Mouse (Mus musculus) frontal cortex, adult (tissue): Measurements from ENCODE around the gene Akap9.
"Not testable (repeated sequence)": the region's sequence is repeated elsewhere in the genome, so short reads cannot be mapped to it uniquely, and the experiment has no call there.

ENCODE experiments used
- ATAC-seq: cut with Nextera tagmentation; 2 replicates; pipeline ENCODE4 v1.9.2; 2017; ENCODE audit warnings: mild to moderate bottlenecking, moderate library complexity, mixed read lengths; ENCODE audit not compliant: low TSS enrichment

Akap9 gene

GRCm38 (mm10) chr5:3969114-3969513 is 41.3 kb downstream of the Akap9 start:
- ATAC-seq = no peak

GRCm38 (mm10) chr5:3970936-3971335 is 43.1 kb downstream of the Akap9 start:
- no peak for ATAC-seq

GRCm38 (mm10) chr5:3973764-3974163 is 45.9 kb downstream of the Akap9 start:
- ATAC-seq = no peak

GRCm38 (mm10) chr5:3974896-3975295 is 47.0 kb downstream of the Akap9 start:
- no peak for ATAC-seq

GRCm38 (mm10) chr5:3976111-3976510 is 48.3 kb downstream of the Akap9 start:
- no peak for ATAC-seq

- no peak for ATAC-seq
These were observed 50.0 kb downstream of the Akap9 start for GRCm38 (mm10) chr5:3977904-3978303.

- ATAC-seq = no peak
These were observed 61.8 kb downstream of the Akap9 start for GRCm38 (mm10) chr5:3989608-3990007.

- no peak for ATAC-seq
These were observed 62.6 kb downstream of the Akap9 start for GRCm38 (mm10) chr5:3990499-3990898.

- ATAC-seq = peak; percentile 64; the same call in 1 of the 2 replicates
These were observed 76.9 kb downstream of the Akap9 start for GRCm38 (mm10) chr5:4004531-4005469.

GRCm38 (mm10) chr5:4006606-4007005 is 78.8 kb downstream of the Akap9 start:
- ATAC-seq = no peak

- no peak for ATAC-seq
These were observed 80.4 kb downstream of the Akap9 start for GRCm38 (mm10) chr5:4008266-4008665.

- ATAC-seq = no peak
These were observed 81.7 kb downstream of the Akap9 start for GRCm38 (mm10) chr5:4009540-4009939.

- not testable (repeated sequence) for ATAC-seq
These were observed 89.8 kb downstream of the Akap9 start for GRCm38 (mm10) chr5:4017646-4018045.

- no peak for ATAC-seq
These were observed 91.5 kb downstream of the Akap9 start for GRCm38 (mm10) chr5:4019377-4019776.

- ATAC-seq = no peak
These were observed 92.2 kb downstream of the Akap9 start for GRCm38 (mm10) chr5:4020018-4020417.

GRCm38 (mm10) chr5:4023186-4023585 is 95.3 kb downstream of the Akap9 start:
- no peak for ATAC-seq

GRCm38 (mm10) chr5:4023742-4024681 is 96.2 kb downstream of the Akap9 start:
- no peak for ATAC-seq

GRCm38 (mm10) chr5:4024727-4025126 is 96.9 kb downstream of the Akap9 start:
- no peak for ATAC-seq

- ATAC-seq = not testable (repeated sequence)
These were observed 98.5 kb downstream of the Akap9 start for GRCm38 (mm10) chr5:4026336-4026735.

GRCm38 (mm10) chr5:4028486-4029173 is 100.8 kb downstream of the Akap9 start:
- ATAC-seq = no peak

- ATAC-seq = no peak
These were observed 104.0 kb downstream of the Akap9 start for GRCm38 (mm10) chr5:4031846-4032245.

GRCm38 (mm10) chr5:4036686-4037085 is 108.8 kb downstream of the Akap9 start:
- ATAC-seq = no peak
